Mouse (Mus musculus): ENCODE measurements around the gene Fmr1. TPM values are rescaled to one million over a fixed set of nuclear protein-coding genes. Genes with fewer than 3 reads are reported as not detected.

The Fmr1 gene
- polyA plus RNA-seq, 1 experiment from 2014 or later, result 53.2 TPM

DNA sequence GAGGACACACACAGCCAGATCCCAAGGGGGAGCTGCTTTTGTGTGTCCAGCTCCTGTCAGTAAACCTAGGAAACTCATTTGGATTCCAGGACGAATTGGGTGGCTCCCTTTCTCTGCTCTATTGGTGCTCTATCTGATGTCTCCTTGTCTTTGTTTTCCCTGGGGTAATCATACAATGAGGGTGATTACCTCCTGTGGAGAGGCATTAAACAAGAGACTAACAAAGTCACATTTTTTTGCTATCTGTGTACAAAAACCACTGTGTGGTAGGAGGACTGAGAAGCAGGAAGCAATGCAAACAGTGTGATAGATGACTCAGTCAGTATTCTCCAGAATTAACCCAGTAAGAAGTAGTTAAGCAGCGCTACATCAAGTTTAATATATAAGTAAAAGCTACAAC lies 61.7 kb downstream of the Fmr1 start:
- WGBS, result 55% methylated on average over 2 of the region's 2 CpGs
- ATAC-seq (ENCODE audit: low read depth), result no peak

DNA sequence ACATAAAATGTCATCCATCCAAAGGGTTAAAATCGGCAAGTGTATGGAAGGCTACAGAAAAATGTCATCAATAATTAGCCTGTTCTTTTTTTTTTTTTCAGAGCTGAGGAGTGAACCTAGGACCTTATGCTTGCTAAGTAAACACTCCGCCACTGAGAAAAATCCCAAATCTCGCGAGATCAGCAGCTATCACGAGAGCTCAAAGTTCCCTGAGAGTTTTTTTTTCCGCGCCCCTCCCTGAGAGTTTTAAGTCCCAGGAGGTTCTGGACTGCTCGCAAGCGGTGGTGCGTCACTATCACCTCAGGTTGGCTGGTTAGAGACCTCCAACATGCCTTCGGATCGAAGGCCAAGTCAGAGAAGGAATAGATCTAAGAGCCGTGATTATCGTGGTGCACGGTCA lies 83.3 kb downstream of the Fmr1 start, which contains the start of gene Fmr1nb:
Gene Fmr1nb, plus strand, starts transcription at position 234 of the 400 bp plus-strand sequence.
- H3K9me3 ChIP-seq (ENCODE audit: control insufficient read depth, low read length), result no peaks in the 10 kb centered on the region
- no peaks in the 10 kb centered on the region for H3K4me1 ChIP-seq (ENCODE audit: control insufficient read depth, insufficient read depth, low read length)
- H3K27me3 ChIP-seq (replicated peaks; ENCODE audit: control insufficient read depth, insufficient read depth, low read length), result no peaks in the 10 kb centered on the region
- DNase-seq (ENCODE audit: low spot score), result no peak
- H3K4me2 ChIP-seq (ENCODE audit: low read depth, low read length), result no peak within 1 kb of the TSS
- H3K9ac ChIP-seq (ENCODE audit: low read depth, low read length), result no peak within 1 kb of the TSS
- no peak for ATAC-seq (ENCODE audit: low read depth)
- H3K4me3 ChIP-seq (ENCODE audit: low read depth, low read length), result no peak within 1 kb of the TSS
- H3K27ac ChIP-seq (replicated peaks; ENCODE audit: low read depth, low read length), result no peak within 1 kb of the TSS
- H3K36me3 ChIP-seq (ENCODE audit: control insufficient read depth, insufficient read depth, low read length), result no peaks in the 10 kb centered on the region
- 84% methylated on average over 15 of the region's 15 CpGs for WGBS

More for the DNA sequence above, 61.7 kb downstream of the Fmr1 start:
- Histone ChIP-seq H3K36me3 (ENCODE audit: control insufficient read depth, insufficient read depth, low read length) (no peaks in the 10 kb centered on the region), H3K4me3 (ENCODE audit: low read depth, low read length) (no peak overlapping the region), H3K9me3 (ENCODE audit: control insufficient read depth, low read length) (no peaks in the 10 kb centered on the region), H3K27ac (replicated peaks; ENCODE audit: low read depth, low read length) (no peak overlapping the region), H3K27me3 (replicated peaks; ENCODE audit: control insufficient read depth, insufficient read depth, low read length) (no peaks in the 10 kb centered on the region), H3K4me2 (ENCODE audit: low read depth, low read length) (no peak overlapping the region), H3K9ac (ENCODE audit: low read depth, low read length) (no peak overlapping the region), H3K4me1 (ENCODE audit: control insufficient read depth, insufficient read depth, low read length) (no peaks in the 10 kb centered on the region)
- no peak for DNase-seq (ENCODE audit: low spot score)

Other genes starting within 250 kb of the Fmr1 start
- 0.54 TPM in 1 of 2 replicates, not detected in the other for gene Fmr1nb, start 83.3 kb downstream of the Fmr1 start, polyA plus RNA-seq (2014; fragmentation: Nextera tagmentation; extraction: Ambion mirVana)
- 3.8 and 4.2 TPM in 2 replicates for gene Gm14698, start 142.6 kb downstream of the Fmr1 start, polyA plus RNA-seq (2014; fragmentation: Nextera tagmentation; extraction: Ambion mirVana)
- gene Gm6812, start 214.5 kb downstream of the Fmr1 start, polyA plus RNA-seq (2014; fragmentation: Nextera tagmentation; extraction: Ambion mirVana), result not detected in 2 replicates